ENCODE assay signal across 8 mouse cellular contexts in genomic region chr2:117331634-117332033, GRCm38 (mm10). TPM values are rescaled to one million over a fixed set of nuclear protein-coding genes. Genes with fewer than 3 reads are reported as not detected.
DNase-seq lines count a peak whose midpoint lies in the region; ATAC-seq and TF ChIP-seq lines count a peak whose summit lies in the region.
"Had no signal": no experiment of that assay in that cellular context is flagged by ENCODE, and none has a peak within 500 bp of the region (broad histone marks: within the 10 kb centered on the region; RNA-seq: fewer than 3 reads in every experiment).

No protein-coding gene starts in this region.

- H3K27me3 ChIP-seq in liver, adult 2 months (ENCODE audit: control insufficient read depth, insufficient read depth, low read length): no peaks in the 10 kb centered on the region
- H3K27me3 ChIP-seq in liver, embryonic 12.5 days (replicated peaks): no peaks in the 10 kb centered on the region
- H3K27me3 ChIP-seq in ES-Bruce4 (ENCODE audit: control insufficient read depth, insufficient read depth, low read length, poor library complexity, severe bottlenecking): no peaks in the 10 kb centered on the region

- no peak overlapping the region for H3K27ac ChIP-seq in liver, adult 2 months (replicated peaks; ENCODE audit: insufficient read depth, low read depth, low read length)
- no peak overlapping the region for H3K27ac ChIP-seq in liver, embryonic 12.5 days
- no peak overlapping the region for H3K27ac ChIP-seq in ES-Bruce4 (ENCODE audit: insufficient read depth, low read length)

- ATAC-seq in liver, embryonic 12.5 days: no peak
- ATAC-seq in common myeloid progenitor, adult 5-6 weeks (replicated peaks; ENCODE audit: low read depth, poor library complexity, severe bottlenecking): peak; percentile 70; the same call in 1 of the 2 replicates

- WGBS in liver, adult 2 months: 61% methylated on average over 5 of the region's 5 CpGs
- 44% methylated on average over 5 of the region's 5 CpGs for WGBS in liver, embryonic 12.5 days (ENCODE audit: insufficient replicate concordance)

- no peaks in the 10 kb centered on the region for H3K79me2 ChIP-seq in liver, adult 2 months (ENCODE audit: control insufficient read depth, insufficient read depth, low read length)

- no peak overlapping the region for H3K4me2 ChIP-seq in liver, embryonic 12.5 days

- no peak for DNase-seq in liver, adult 2 months (ENCODE audit: extremely low read depth, low read depth, low spot score)
- peak; percentile 42 to 44 for DNase-seq in spleen, postnatal 36 days (ENCODE audit: low spot score in 2 of 2)
- no peak for DNase-seq in right cerebral cortex, postnatal 4 days
- DNase-seq in gastrocnemius, adult 8-10 months (ENCODE audit: low spot score in 2 of 2): no peak

- H3K36me3 ChIP-seq in liver, adult 2 months (ENCODE audit: control insufficient read depth, insufficient read depth, low read length): no peaks in the 10 kb centered on the region
- no peaks in the 10 kb centered on the region for H3K36me3 ChIP-seq in liver, embryonic 12.5 days
- no peaks in the 10 kb centered on the region for H3K36me3 ChIP-seq in ES-Bruce4 (ENCODE audit: control insufficient read depth, insufficient read depth, low read length, poor library complexity, severe bottlenecking)

- no peak overlapping the region for H3K4me3 ChIP-seq in liver, adult 2 months (ENCODE audit: insufficient read depth, low read depth, low read length)
- no peak overlapping the region for H3K4me3 ChIP-seq in liver, embryonic 12.5 days
- no peak overlapping the region for H3K4me3 ChIP-seq in ES-Bruce4 (ENCODE audit: low read depth, low read length)
- H3K4me3 ChIP-seq: erythroblast, embryonic 14.5 days had no signal

- no peak for TF ChIP-seq POLR2A in liver, adult 2 months (IDR thresholded peaks at IDR 0.05; ENCODE audit: extremely low read depth, insufficient read depth, low read length)
- TF ChIP-seq POLR2A in ES-Bruce4 (IDR thresholded peaks at IDR 0.05; ENCODE audit: insufficient read depth, low read length): no peak

- no peaks in the 10 kb centered on the region for H3K9me3 ChIP-seq in liver, embryonic 12.5 days (replicated peaks)
- no peaks in the 10 kb centered on the region for H3K9me3 ChIP-seq in ES-Bruce4 (replicated peaks; ENCODE audit: control insufficient read depth, insufficient read depth, low read length, poor library complexity, severe bottlenecking)

- TF ChIP-seq EP300 in ES-Bruce4 (IDR thresholded peaks at IDR 0.05; ENCODE audit: insufficient read depth, low read depth, low read length): no peak

- TF ChIP-seq CTCF in liver, adult 2 months (IDR thresholded peaks at IDR 0.05; ENCODE audit: low read depth, low read length): 0 out of 2 replicates have a peak, but pooled peaks have one; percentile 17
- TF ChIP-seq CTCF in ES-Bruce4 (IDR thresholded peaks at IDR 0.05; ENCODE audit: low read depth, low read length): peak; percentile 71

- H3K4me1 ChIP-seq in liver, adult 2 months (ENCODE audit: control insufficient read depth, insufficient read depth, low read length): no peaks in the 10 kb centered on the region
- H3K4me1 ChIP-seq in liver, embryonic 12.5 days: no peaks in the 10 kb centered on the region
- peaks cover 2% of the 10 kb centered on the region for H3K4me1 ChIP-seq in ES-Bruce4 (ENCODE audit: control insufficient read depth, insufficient read depth, low read length)

- no peak overlapping the region for H3K9ac ChIP-seq in liver, adult 2 months (ENCODE audit: low read depth, low read length)
- H3K9ac ChIP-seq in liver, embryonic 12.5 days: no peak overlapping the region
- H3K9ac ChIP-seq in ES-Bruce4 (ENCODE audit: low read depth, poor library complexity, severe bottlenecking): no peak overlapping the region

RNA-seq across cellular contexts. Expression of gene Rasgrp1, which starts 11.2 kb away (rescaled TPM):
- 1.3 and 1.5 TPM in 2 replicates for total RNA-seq in liver, adult 2 months (2014; rRNA removed)
- 0.36 and 0.93 TPM in 2 replicates for polyA plus RNA-seq in liver, adult 2 months (2012; rRNA removed)
- 0.20 and 0.37 TPM in 2 replicates for polyA plus RNA-seq in liver, embryonic 12.5 days (2016; fragmentation: Nextera tagmentation; extraction: Ambion mirVana)
- 1.4 and 2.6 TPM in 2 replicates for polyA plus RNA-seq in ES-Bruce4 (2011; ENCODE audit: insufficient read depth, insufficient read length, low read depth, missing spikeins)
- not detected in 2 replicates for total RNA-seq in common myeloid progenitor, adult 5-6 weeks (2017)
- under 1 TPM in 1 of 4 experiments, not detected in 3; 0.10 TPM for total RNA-seq in gastrocnemius, adult 8-10 months (2022)
- polyA plus RNA-seq: erythroblast, embryonic 14.5 days had no signal

Comparison
In these comparisons a context has a peak if more than half of its experiments do, and no peak if none do; other contexts are left out.
1. DNase-seq: peak in spleen, postnatal 36 days (2 of 2); none in liver, adult 2 months (single experiment), right cerebral cortex, postnatal 4 days (single experiment) and gastrocnemius, adult 8-10 months (0 of 2).